Mouse (Mus musculus): Measurements from ENCODE around the gene Slc25a28. TPM values are rescaled to one million over a fixed set of nuclear protein-coding genes. Genes with fewer than 3 reads are reported as not detected.

The Slc25a28 gene
- polyA plus RNA-seq, 1 experiment from 2014 or later, result 14.0 TPM

DNA sequence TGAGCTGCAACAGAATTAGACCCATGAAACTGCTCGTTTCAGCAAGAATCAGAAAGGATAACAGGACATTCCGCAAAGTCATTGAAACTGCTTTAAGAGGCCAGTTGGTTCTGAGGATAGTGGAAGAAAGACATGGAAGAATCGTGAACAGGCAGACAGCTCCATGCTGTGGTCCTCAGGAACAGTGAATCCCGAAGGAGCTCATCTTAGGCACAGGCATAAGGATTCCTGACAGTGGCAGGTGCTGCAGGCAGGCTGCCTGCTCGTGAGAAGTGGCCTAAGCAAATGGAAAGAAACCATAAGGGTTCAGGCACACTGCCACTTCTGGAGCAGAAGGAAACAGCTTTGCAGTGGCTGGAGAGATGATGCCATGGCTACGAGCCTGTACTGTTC is 25.1 kb upstream of the Slc25a28 start:
- Histone ChIP-seq H3K27ac (replicated peaks) (no peak overlapping the region), H3K4me2 (no peak overlapping the region), H3K9ac (no peak overlapping the region), H3K9me3 (no peaks in the 10 kb centered on the region), H3K27me3 (no peaks in the 10 kb centered on the region), H3K4me3 (no peak overlapping the region), H3K36me3 (peaks cover 44% of the 10 kb centered on the region), H3K4me1 (replicated peaks) (0 out of 2 replicates have a peak, but pooled peaks cover 7% of the 10 kb centered on the region)
- no peak for ATAC-seq (ENCODE audit: low read depth)
- WGBS, result 86% methylated on average over 6 of the region's 6 CpGs

- 73% methylated on average over 11 of the region's 11 CpGs for WGBS
- Histone ChIP-seq H3K9me3 (no peaks in the 10 kb centered on the region), H3K4me3 (no peak overlapping the region), H3K4me2 (no peak overlapping the region), H3K27me3 (no peaks in the 10 kb centered on the region), H3K4me1 (replicated peaks) (0 out of 2 replicates have a peak, but pooled peaks cover 7% of the 10 kb centered on the region), H3K9ac (no peak overlapping the region), H3K36me3 (peaks cover 39% of the 10 kb centered on the region), H3K27ac (replicated peaks) (no peak overlapping the region)
- no peak for ATAC-seq (ENCODE audit: low read depth)
These were observed 24.5 kb upstream of the Slc25a28 start for GRCm38 (mm10) chr19:43699021-43699762.

- Histone ChIP-seq H3K9me3 (no peaks in the 10 kb centered on the region), H3K27ac (replicated peaks) (no peak overlapping the region), H3K4me2 (no peak overlapping the region; the same call in 1 of the 2 replicates), H3K36me3 (peaks cover 30% of the 10 kb centered on the region), H3K9ac (no peak overlapping the region), H3K27me3 (no peaks in the 10 kb centered on the region), H3K4me1 (replicated peaks) (peaks cover 8% of the 10 kb centered on the region), H3K4me3 (no peak overlapping the region)
- no peak for ATAC-seq (ENCODE audit: low read depth)
- 93% methylated on average over 5 of the region's 5 CpGs for WGBS
These were observed 23.1 kb upstream of the Slc25a28 start for GRCm38 (mm10) chr19:43697666-43698370.

GRCm38 (mm10) chr19:43695514-43695964 is 20.9 kb upstream of the Slc25a28 start:
- Histone ChIP-seq H3K4me1 (replicated peaks) (peaks cover 20% of the 10 kb centered on the region), H3K4me2 (no peak overlapping the region), H3K4me3 (no peak overlapping the region), H3K27me3 (no peaks in the 10 kb centered on the region), H3K36me3 (peaks cover 21% of the 10 kb centered on the region), H3K9ac (no peak overlapping the region), H3K9me3 (no peaks in the 10 kb centered on the region), H3K27ac (replicated peaks) (no peak overlapping the region)
- 37% methylated on average over 10 of the region's 10 CpGs for WGBS
- ATAC-seq (ENCODE audit: low read depth), result no peak

DNA sequence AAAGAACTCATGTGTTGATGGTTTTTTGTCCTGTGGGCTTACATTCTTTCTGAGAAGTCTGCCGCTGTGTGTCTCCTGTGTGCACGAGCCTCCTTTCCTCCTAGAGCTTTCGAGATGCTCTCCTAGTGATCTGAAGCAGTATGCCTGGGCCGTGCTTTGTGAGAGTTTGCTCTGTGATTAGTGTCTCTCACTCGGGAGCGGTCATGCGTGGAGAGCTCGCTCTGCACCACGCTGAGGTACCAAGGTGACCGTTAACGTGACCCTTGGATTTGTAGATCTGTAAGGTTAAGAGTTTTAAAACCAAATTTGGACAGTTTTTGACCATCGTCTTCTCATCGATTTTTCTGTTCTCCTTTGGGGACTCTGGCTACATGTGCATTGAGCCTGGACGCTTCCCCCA is 18.1 kb upstream of the Slc25a28 start:
- Histone ChIP-seq H3K4me2 (no peak overlapping the region), H3K27ac (replicated peaks) (no peak overlapping the region), H3K4me3 (no peak overlapping the region), H3K9me3 (no peaks in the 10 kb centered on the region), H3K9ac (no peak overlapping the region), H3K4me1 (replicated peaks) (peaks cover 31% of the 10 kb centered on the region), H3K36me3 (peaks cover 8% of the 10 kb centered on the region), H3K27me3 (no peaks in the 10 kb centered on the region)
- no peak for ATAC-seq (ENCODE audit: low read depth)
- WGBS, result 71% methylated on average over 14 of the region's 14 CpGs

GRCm38 (mm10) chr19:43689419-43690246 is 15.0 kb upstream of the Slc25a28 start, which contains the start of gene Entpd7:
Gene Entpd7 (plus strand): TSS chr19:43689672.
- H3K9ac ChIP-seq, result peak within 1 kb of the TSS; percentile 92
- ATAC-seq (ENCODE audit: low read depth), result peak; percentile 96
- H3K4me2 ChIP-seq, result peak within 1 kb of the TSS; percentile 81

GRCm38 (mm10) chr19:43681541-43681940 is 6.9 kb upstream of the Slc25a28 start:
- WGBS, result 88% methylated on average over 4 of the region's 4 CpGs

More at GRCm38 (mm10) chr19:43689419-43690246, 15.0 kb upstream of the Slc25a28 start, which contains the start of gene Entpd7:
- H3K27ac ChIP-seq (replicated peaks), result peak within 1 kb of the TSS; percentile 86
- peaks cover 24% of the 10 kb centered on the region for H3K4me1 ChIP-seq (replicated peaks)
- H3K27me3 ChIP-seq, result no peaks in the 10 kb centered on the region
- peaks cover 8% of the 10 kb centered on the region for H3K36me3 ChIP-seq
- H3K9me3 ChIP-seq, result no peaks in the 10 kb centered on the region
- H3K4me3 ChIP-seq, result peak within 1 kb of the TSS; percentile 79
- WGBS, result under 1% methylated on average over 60 of the region's 60 CpGs

DNA sequence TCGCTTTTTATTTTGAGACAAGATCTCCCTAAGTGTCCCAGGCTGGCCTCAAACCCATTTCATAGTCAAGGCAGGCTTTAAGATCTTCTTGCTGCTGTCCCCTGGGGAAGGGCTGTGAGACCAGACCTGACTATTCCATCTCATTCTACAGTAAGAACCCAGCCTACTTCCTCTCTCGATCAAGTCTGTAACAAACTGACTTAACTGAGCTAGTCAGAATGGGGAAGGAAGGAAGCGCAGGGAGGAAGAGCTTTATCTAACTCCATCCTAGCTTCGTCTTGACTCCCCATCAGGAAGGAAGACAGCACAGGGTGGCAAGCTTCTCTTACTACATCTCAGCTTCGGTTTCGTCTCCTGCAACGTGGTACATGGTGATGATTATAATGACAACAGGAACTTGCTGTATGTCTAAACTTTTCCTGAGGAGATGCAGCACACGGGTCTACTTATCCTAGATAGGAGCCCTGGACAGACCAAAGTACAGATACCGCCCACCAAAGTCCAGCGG is 4.8 kb upstream of the Slc25a28 start:
- Histone ChIP-seq H3K4me1 (replicated peaks) (peaks cover 13% of the 10 kb centered on the region), H3K9ac (no peak overlapping the region), H3K36me3 (no peaks in the 10 kb centered on the region), H3K27ac (replicated peaks) (no peak overlapping the region), H3K4me2 (no peak overlapping the region), H3K27me3 (no peaks in the 10 kb centered on the region), H3K4me3 (no peak overlapping the region), H3K9me3 (no peaks in the 10 kb centered on the region)
- ATAC-seq (ENCODE audit: low read depth), result no peak
- 86% methylated on average over 10 of the region's 10 CpGs for WGBS

More at GRCm38 (mm10) chr19:43681541-43681940, 6.9 kb upstream of the Slc25a28 start:
- Histone ChIP-seq H3K4me2 (no peak overlapping the region), H3K4me1 (replicated peaks) (peaks cover 3% of the 10 kb centered on the region), H3K27ac (replicated peaks) (no peak overlapping the region), H3K4me3 (no peak overlapping the region), H3K36me3 (no peaks in the 10 kb centered on the region), H3K9ac (no peak overlapping the region), H3K27me3 (no peaks in the 10 kb centered on the region), H3K9me3 (no peaks in the 10 kb centered on the region)
- no peak for ATAC-seq (ENCODE audit: low read depth)

GRCm38 (mm10) chr19:43678467-43679003 is 3.9 kb upstream of the Slc25a28 start:
- Histone ChIP-seq H3K9me3 (no peaks in the 10 kb centered on the region), H3K4me2 (no peak overlapping the region), H3K4me1 (replicated peaks) (peaks cover 18% of the 10 kb centered on the region), H3K27ac (replicated peaks) (no peak overlapping the region), H3K27me3 (no peaks in the 10 kb centered on the region), H3K36me3 (no peaks in the 10 kb centered on the region), H3K4me3 (no peak overlapping the region), H3K9ac (no peak overlapping the region)
- ATAC-seq (ENCODE audit: low read depth), result no peak
- 86% methylated on average over 8 of the region's 8 CpGs for WGBS

DNA sequence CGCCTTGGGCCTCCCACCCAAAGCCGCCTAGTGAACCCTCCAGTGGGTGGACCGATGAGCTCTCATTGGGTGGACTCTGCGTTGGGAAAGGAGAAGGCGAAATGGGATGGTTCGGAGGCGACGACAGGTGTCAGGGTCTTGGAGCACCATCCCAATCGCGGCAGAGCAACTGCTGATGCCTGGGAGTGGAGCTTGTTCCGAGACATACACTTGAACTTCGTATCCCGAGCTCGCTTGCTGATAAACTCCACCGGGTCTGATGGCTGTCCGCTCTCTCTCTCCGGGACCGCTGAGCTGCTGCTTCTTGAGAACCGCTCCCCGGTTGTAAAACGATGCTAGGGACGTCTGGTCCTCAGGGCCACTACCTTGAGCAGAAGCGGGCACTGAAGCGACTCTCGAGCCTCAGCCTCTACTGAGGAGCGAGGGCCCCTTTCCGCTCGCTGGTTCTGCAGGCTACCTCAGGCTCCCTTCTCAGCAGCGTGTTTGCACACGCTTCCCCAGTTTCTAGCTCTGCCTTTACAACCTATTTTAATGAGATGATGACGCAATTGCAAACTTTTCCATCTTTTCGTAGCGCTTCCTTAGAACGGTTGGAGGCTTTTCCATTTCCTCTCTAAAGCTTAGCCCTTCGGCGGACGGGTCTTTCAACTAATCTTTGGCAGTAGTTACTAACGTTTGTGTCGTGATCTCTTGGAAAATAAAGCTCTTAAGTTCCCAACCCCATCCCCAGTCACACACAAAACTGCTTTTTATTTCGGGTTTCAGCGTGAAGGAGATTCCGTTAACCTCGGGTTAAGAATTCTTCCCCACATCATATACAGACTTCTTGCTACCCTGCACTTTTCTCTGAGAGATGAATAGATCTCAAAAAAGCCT is 1.1 kb upstream of the Slc25a28 start:
- WGBS, result 2% methylated on average over 43 of the region's 43 CpGs
- Histone ChIP-seq H3K9ac (peak overlapping the region; percentile 94), H3K36me3 (no peaks in the 10 kb centered on the region), H3K4me3 (peak overlapping the region; percentile 92), H3K4me2 (peak overlapping the region; percentile 82), H3K4me1 (replicated peaks) (peaks cover 31% of the 10 kb centered on the region), H3K27me3 (no peaks in the 10 kb centered on the region), H3K9me3 (no peaks in the 10 kb centered on the region), H3K27ac (replicated peaks) (peak overlapping the region; percentile 96)
- ATAC-seq (ENCODE audit: low read depth), result peak; percentile 16

DNA sequence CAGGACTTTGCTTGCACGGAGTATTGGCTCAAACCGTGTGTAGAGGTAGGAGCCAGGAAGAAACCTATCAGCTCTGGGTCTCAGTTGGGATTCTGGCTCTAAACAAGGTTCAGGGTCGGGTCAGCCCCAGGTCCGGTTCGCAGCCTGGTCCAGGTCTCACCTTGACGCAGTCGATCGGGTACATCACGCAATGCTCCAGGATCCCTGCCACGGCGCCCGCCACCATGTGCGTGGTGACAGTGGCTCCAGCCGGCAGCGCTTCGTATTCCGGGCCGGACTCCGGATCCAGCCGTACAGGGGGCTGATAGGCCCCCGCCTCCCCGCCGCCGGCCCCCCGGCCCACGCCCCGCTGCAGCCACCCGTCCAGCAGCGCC is 378 bp downstream of the Slc25a28 start:
- under 1% methylated on average over 29 of the region's 29 CpGs for WGBS
- Histone ChIP-seq H3K36me3 (no peaks in the 10 kb centered on the region), H3K9ac (peak overlapping the region; percentile 94), H3K4me1 (replicated peaks) (peaks cover 36% of the 10 kb centered on the region), H3K9me3 (no peaks in the 10 kb centered on the region), H3K27me3 (no peaks in the 10 kb centered on the region), H3K27ac (replicated peaks) (peak overlapping the region; percentile 96), H3K4me3 (peak overlapping the region; percentile 92), H3K4me2 (peak overlapping the region; percentile 83)
- peak; percentile 16 for ATAC-seq (ENCODE audit: low read depth)
